Mouse (Mus musculus) brain, embryonic 14.5 days (tissue): Measurements from ENCODE around the gene Pkm. TPM values are rescaled to one million over a fixed set of nuclear protein-coding genes. Genes with fewer than 3 reads are reported as not detected.

Experiments used
- DNase-seq: peaks from one replicate; pipeline ENCODE4 v3.0.0-alpha.2; 2011; ENCODE audit warnings: low read depth
- CTCF ChIP-seq: fragments of 200-500 bp; IDR thresholded peaks from 2 replicates; pipeline ENCODE4 v1.5.1; 2012; ENCODE audit warnings: inconsistent platforms, mild to moderate bottlenecking, moderate library complexity, borderline replicate concordance; ENCODE audit not compliant: insufficient read depth, insufficient read length; ENCODE audit errors: extremely low read depth
- POLR2A ChIP-seq: fragments of 200-500 bp; IDR thresholded peaks from 2 replicates; pipeline ENCODE4 v1.6.1; 2012; ENCODE audit warnings: mild to moderate bottlenecking, inconsistent platforms, borderline replicate concordance; ENCODE audit not compliant: poor library complexity, insufficient read depth, insufficient read length, severe bottlenecking; ENCODE audit errors: extremely low read depth
- polyA plus RNA-seq: library from polyadenylated mRNA; depleted of rRNA; stranded (reverse); fragments of >200 nt; gene quantifications from 2 replicates; pipeline ENCODE4 v1.2.3, GENCODE M21; 2012

The Pkm gene
- polyA plus RNA-seq, 1 experiment = 1,073 TPM

- DNase-seq = no peak
- TF ChIP-seq CTCF = no peak
- no peak for TF ChIP-seq POLR2A
These were observed 12.3 kb downstream of the Pkm start for GRCm38 (mm10) chr9:59668473-59668872.

- TF ChIP-seq CTCF (no peak), POLR2A (no peak)
- peak; percentile 24 for DNase-seq
These were observed 13.0 kb downstream of the Pkm start for GRCm38 (mm10) chr9:59669172-59669571.

GRCm38 (mm10) chr9:59672195-59672894 lies 16.2 kb downstream of the Pkm start:
- no peak for TF ChIP-seq CTCF
- TF ChIP-seq POLR2A = no peak
- DNase-seq = peak; percentile 29

GRCm38 (mm10) chr9:59673427-59673826 lies 17.3 kb downstream of the Pkm start:
- TF ChIP-seq POLR2A (no peak), CTCF (no peak)
- no peak for DNase-seq

GRCm38 (mm10) chr9:59675598-59675997 lies 19.4 kb downstream of the Pkm start:
- DNase-seq = no peak
- TF ChIP-seq CTCF = no peak
- no peak for TF ChIP-seq POLR2A

- TF ChIP-seq CTCF = peak; percentile 61; the same call in 1 of the 2 replicates
- no peak for TF ChIP-seq POLR2A
- DNase-seq = peak; percentile 66
These were observed 22.1 kb downstream of the Pkm start for GRCm38 (mm10) chr9:59678313-59678712.

GRCm38 (mm10) chr9:59679678-59680533 lies 23.7 kb downstream of the Pkm start, which contains the start of gene Gramd2:
TSS of gene Gramd2 (plus strand) at chr9:59680144.
- TF ChIP-seq CTCF (no peak), POLR2A (0 out of 2 replicates have a peak, but pooled peaks have one; percentile 33)
- DNase-seq = peak; percentile 87

GRCm38 (mm10) chr9:59680534-59680875 lies 24.3 kb downstream of the Pkm start:
- DNase-seq = peak; percentile 14
- TF ChIP-seq CTCF (no peak), POLR2A (no peak)

GRCm38 (mm10) chr9:59684020-59684419 lies 27.9 kb downstream of the Pkm start:
- no peak for TF ChIP-seq CTCF
- no peak for TF ChIP-seq POLR2A
- DNase-seq = no peak

- DNase-seq = no peak
- TF ChIP-seq CTCF (no peak), POLR2A (no peak)
These were observed 31.4 kb downstream of the Pkm start for GRCm38 (mm10) chr9:59687416-59688046.

- peak; percentile 95 for DNase-seq
- TF ChIP-seq CTCF (no peak), POLR2A (no peak)
These were observed 35.5 kb downstream of the Pkm start for GRCm38 (mm10) chr9:59691635-59692094.

GRCm38 (mm10) chr9:59692145-59692544 lies 36.0 kb downstream of the Pkm start:
- TF ChIP-seq POLR2A = no peak
- no peak for TF ChIP-seq CTCF
- DNase-seq = peak; percentile 72
